Mouse (Mus musculus) MEL (cell line): Measurements from ENCODE around the gene Akr1b7. TPM values are rescaled to one million over a fixed set of nuclear protein-coding genes. Genes with fewer than 3 reads are reported as not detected.
A peak's percentile ranks its signal among the peaks of the same experiment; 100 is the strongest.

Experiments used
- DNase-seq: peaks from one replicate; pipeline ENCODE4 v3.0.0; 2011; ENCODE audit warnings: low read depth, low spot score
- H3K27ac ChIP-seq: 2 replicates; pipeline ENCODE4 v1.5.1; 2012; ENCODE audit warnings: low read depth, mild to moderate bottlenecking, control low read depth, low read length, moderate library complexity; ENCODE audit not compliant: control insufficient read depth
- H3K27me3 ChIP-seq, 2 experiments: fragments of 150-350 bp in 1 of 2; sonication (generic) in 1 of 2; 2 replicates each; pipeline ENCODE4 v1.6.1; 2012; ENCODE audit warnings: low read length in 2 of 2, mild to moderate bottlenecking in 2 of 2, improper control_type of control experiment in 1 of 2, moderate library complexity in 1 of 2; ENCODE audit not compliant: insufficient read depth in 2 of 2, control insufficient read depth in 1 of 2
- H3K36me3 ChIP-seq, 2 experiments: 2 replicates each; pipeline ENCODE4 v1.6.1; 2012 to 2014; ENCODE audit warnings: low read length in 2 of 2, improper control_type of control experiment in 1 of 2, inconsistent platforms in 1 of 2, mild to moderate bottlenecking in 1 of 2; ENCODE audit not compliant: insufficient read depth in 2 of 2, control insufficient read depth in 1 of 2
- H3K4me1 ChIP-seq, 2 experiments: fragments of 150-350 bp in 1 of 2; sonication (generic) in 1 of 2; 2 replicates each; pipeline ENCODE4 v1.6.1; 2012; ENCODE audit warnings: low read length in 2 of 2, improper control_type of control experiment in 1 of 2, mild to moderate bottlenecking in 1 of 2; ENCODE audit not compliant: insufficient read depth in 2 of 2, control insufficient read depth in 1 of 2
- H3K4me3 ChIP-seq, 2 experiments: fragments of 150-350 bp in 1 of 2; sonication (generic) in 1 of 2; 2 replicates each; pipeline ENCODE4 v1.5.1; 2012; ENCODE audit warnings: low read depth in 2 of 2, low read length in 2 of 2, mild to moderate bottlenecking in 2 of 2, moderate library complexity in 2 of 2, control low read depth in 1 of 2, improper control_type of control experiment in 1 of 2; ENCODE audit not compliant: control insufficient read depth in 1 of 2, insufficient read depth in 1 of 2
- H3K79me2 ChIP-seq: 2 replicates; pipeline ENCODE4 v1.6.1; 2012; ENCODE audit warnings: mild to moderate bottlenecking, low read length, moderate library complexity; ENCODE audit not compliant: control insufficient read depth, poor library complexity, insufficient read depth
- H3K9ac ChIP-seq: 2 replicates; pipeline ENCODE4 v1.6.1; 2012; ENCODE audit warnings: low read depth, mild to moderate bottlenecking, control low read depth, low read length, moderate library complexity; ENCODE audit not compliant: control insufficient read depth, poor library complexity, severe bottlenecking
- H3K9me3 ChIP-seq: fragments of 150-350 bp; sonication (generic); replicated peaks from 2 replicates; pipeline ENCODE4 v1.6.1; 2012; ENCODE audit warnings: mild to moderate bottlenecking, low read length, improper control_type of control experiment, moderate library complexity; ENCODE audit not compliant: insufficient read depth
- BHLHE40 ChIP-seq: IDR thresholded peaks from 2 replicates; pipeline ENCODE4 v1.6.1; 2012; ENCODE audit warnings: low read depth, mild to moderate bottlenecking, inconsistent platforms, low read length, improper control_type of control experiment, borderline replicate concordance
- CHD1 ChIP-seq: IDR thresholded peaks from 2 replicates; pipeline ENCODE4 v1.6.1; 2012; ENCODE audit warnings: low read depth, mild to moderate bottlenecking, inconsistent platforms, low read length, improper control_type of control experiment
- CTCF ChIP-seq, 3 experiments: IDR thresholded peaks in 2 of 3; conservative IDR thresholded peaks in 1 of 3; 2 replicates each; pipeline ENCODE4 v1.5.1; 2011 to 2012; ENCODE audit warnings: low read length in 3 of 3, low read depth in 2 of 3, mild to moderate bottlenecking in 2 of 3, improper control_type of control experiment in 1 of 3, inconsistent platforms in 1 of 3, mixed read lengths in 1 of 3, moderate library complexity in 1 of 3; ENCODE audit not compliant: control insufficient read depth in 1 of 3, insufficient read depth in 1 of 3, poor library complexity in 1 of 3, severe bottlenecking in 1 of 3
- E2F4 ChIP-seq: IDR thresholded peaks from 2 replicates; pipeline ENCODE4 v1.6.1; 2011; ENCODE audit warnings: low read depth, low read length, improper control_type of control experiment, borderline replicate concordance
- ELF1 ChIP-seq: IDR thresholded peaks from 2 replicates; pipeline ENCODE4 v1.6.1; 2014; ENCODE audit warnings: low read depth, mild to moderate bottlenecking, inconsistent platforms, low read length, improper control_type of control experiment, moderate library complexity
- EP300 ChIP-seq, 2 experiments: IDR thresholded peaks; 2 replicates each; pipeline ENCODE4 v1.6.1; 2011; ENCODE audit warnings: improper control_type of control experiment in 2 of 2, low read length in 2 of 2, low read depth in 1 of 2, mild to moderate bottlenecking in 1 of 2
- GABPA ChIP-seq: IDR thresholded peaks from 2 replicates; pipeline ENCODE4 v1.6.1; 2012; ENCODE audit warnings: low read depth, mild to moderate bottlenecking, inconsistent platforms, low read length, improper control_type of control experiment, moderate library complexity
- GATA1 ChIP-seq: IDR thresholded peaks from 2 replicates; pipeline ENCODE4 v1.6.1; 2011; ENCODE audit warnings: low read depth, low read length, improper control_type of control experiment
- HCFC1 ChIP-seq: IDR thresholded peaks from 2 replicates; pipeline ENCODE4 v1.6.1; 2012; ENCODE audit warnings: low read depth, mild to moderate bottlenecking, inconsistent platforms, low read length, improper control_type of control experiment, moderate library complexity
- JUND ChIP-seq: IDR thresholded peaks from 2 replicates; pipeline ENCODE4 v1.6.1; 2011; ENCODE audit warnings: low read depth, mild to moderate bottlenecking, improper control_type of control experiment, low read length
- MAFK ChIP-seq: IDR thresholded peaks from 2 replicates; pipeline ENCODE4 v1.6.1; 2011; ENCODE audit warnings: low read depth, mild to moderate bottlenecking, low read length, improper control_type of control experiment, borderline replicate concordance
- MAX ChIP-seq: IDR thresholded peaks from 2 replicates; pipeline ENCODE4 v1.6.1; 2011; ENCODE audit warnings: low read length, improper control_type of control experiment
- MAZ ChIP-seq: IDR thresholded peaks from 2 replicates; pipeline ENCODE4 v1.6.1; 2012; ENCODE audit warnings: low read depth, mild to moderate bottlenecking, inconsistent platforms, low read length, improper control_type of control experiment
- MEF2A ChIP-seq: IDR thresholded peaks from 2 replicates; pipeline ENCODE4 v1.6.1; 2014; ENCODE audit warnings: low read depth, mild to moderate bottlenecking, inconsistent platforms, low read length, improper control_type of control experiment; ENCODE audit not compliant: poor library complexity, insufficient replicate concordance, severe bottlenecking; ENCODE audit errors: extremely low read depth
- MYB ChIP-seq: IDR thresholded peaks from 2 replicates; pipeline ENCODE4 v1.6.1; 2011; ENCODE audit warnings: mild to moderate bottlenecking, low read depth, low read length, improper control_type of control experiment
- MYC ChIP-seq: IDR thresholded peaks from 2 replicates; pipeline ENCODE4 v1.6.1; 2011; ENCODE audit warnings: low read depth, mild to moderate bottlenecking, low read length, improper control_type of control experiment, moderate library complexity
- NELFE ChIP-seq: IDR thresholded peaks from 2 replicates; pipeline ENCODE4 v1.6.1; 2011; ENCODE audit warnings: low read depth, low read length, improper control_type of control experiment
- NRF1 ChIP-seq: IDR thresholded peaks from 2 replicates; pipeline ENCODE4 v1.6.1; 2014; ENCODE audit warnings: low read depth, mild to moderate bottlenecking, inconsistent platforms, low read length, improper control_type of control experiment, moderate library complexity; ENCODE audit not compliant: poor library complexity, insufficient read depth, severe bottlenecking
- POLR2AphosphoS2 ChIP-seq: IDR thresholded peaks from 2 replicates; pipeline ENCODE4 v1.6.1; 2011; ENCODE audit warnings: low read length, improper control_type of control experiment
- SIN3A ChIP-seq: IDR thresholded peaks from 2 replicates; pipeline ENCODE4 v1.6.1; 2012; ENCODE audit warnings: low read length, improper control_type of control experiment, inconsistent platforms
- TAL1 ChIP-seq: IDR thresholded peaks from 2 replicates; pipeline ENCODE4 v1.6.1; 2012; ENCODE audit warnings: mild to moderate bottlenecking, inconsistent platforms, low read length, moderate library complexity, mixed read lengths
- TBP ChIP-seq: IDR thresholded peaks from 2 replicates; pipeline ENCODE4 v1.8.0; 2011; ENCODE audit warnings: low read depth, low read length, improper control_type of control experiment
- TCF12 ChIP-seq: IDR thresholded peaks from 2 replicates; pipeline ENCODE4 v1.6.1; 2014; ENCODE audit warnings: low read depth, mild to moderate bottlenecking, inconsistent platforms, low read length, improper control_type of control experiment, moderate library complexity
- UBTF ChIP-seq: IDR thresholded peaks from 2 replicates; pipeline ENCODE4 v1.6.1; 2012; ENCODE audit warnings: low read depth, mild to moderate bottlenecking, inconsistent platforms, low read length, improper control_type of control experiment, moderate library complexity, borderline replicate concordance; ENCODE audit not compliant: insufficient read depth
- USF2 ChIP-seq, 2 experiments: IDR thresholded peaks; 2 replicates each; pipeline ENCODE4 v1.6.1; 2011 to 2012; ENCODE audit warnings: improper control_type of control experiment in 2 of 2, low read length in 2 of 2, borderline replicate concordance in 1 of 2, inconsistent platforms in 1 of 2, low read depth in 1 of 2, mild to moderate bottlenecking in 1 of 2; ENCODE audit not compliant: insufficient read depth in 1 of 2
- ZC3H11A ChIP-seq: IDR thresholded peaks from 2 replicates; pipeline ENCODE4 v1.6.1; 2012; ENCODE audit warnings: low read depth, mild to moderate bottlenecking, inconsistent platforms, low read length, improper control_type of control experiment
- ZKSCAN1 ChIP-seq: IDR thresholded peaks from 2 replicates; pipeline ENCODE4 v1.6.1; 2012; ENCODE audit warnings: low read depth, mild to moderate bottlenecking, inconsistent platforms, low read length, improper control_type of control experiment, moderate library complexity
- ZMIZ1 ChIP-seq: IDR thresholded peaks from 2 replicates; pipeline ENCODE4 v1.6.1; 2012; ENCODE audit warnings: low read depth, mild to moderate bottlenecking, inconsistent platforms, low read length, improper control_type of control experiment, moderate library complexity
- ZNF384 ChIP-seq: IDR thresholded peaks from 2 replicates; pipeline ENCODE4 v1.6.1; 2012; ENCODE audit warnings: low read depth, mild to moderate bottlenecking, inconsistent platforms, low read length, improper control_type of control experiment
- polyA plus RNA-seq, 2 experiments: library from polyadenylated mRNA; stranded (reverse) in 1 of 2; unstranded in 1 of 2; fragments of >175 nt in 1 of 2; fragments of >200 nt in 1 of 2; gene quantifications; 2 replicates each; pipeline versions ENCODE4 v1.2.1 to v1.2.4; 2012; ENCODE audit warnings: low replicate concordance in 2 of 2, low read depth in 1 of 2; ENCODE audit not compliant: insufficient read length in 2 of 2, insufficient read depth in 1 of 2, missing spikeins in 1 of 2
- total RNA-seq: library from RNA; depleted of rRNA; stranded (reverse); fragments of 300-350 nt; gene quantifications from 2 replicates; pipeline ENCODE4 v1.2.3, GENCODE M21; 2012

Gene Akr1b7
- total and polyA plus RNA-seq, 3 experiments, result not detected

DNA sequence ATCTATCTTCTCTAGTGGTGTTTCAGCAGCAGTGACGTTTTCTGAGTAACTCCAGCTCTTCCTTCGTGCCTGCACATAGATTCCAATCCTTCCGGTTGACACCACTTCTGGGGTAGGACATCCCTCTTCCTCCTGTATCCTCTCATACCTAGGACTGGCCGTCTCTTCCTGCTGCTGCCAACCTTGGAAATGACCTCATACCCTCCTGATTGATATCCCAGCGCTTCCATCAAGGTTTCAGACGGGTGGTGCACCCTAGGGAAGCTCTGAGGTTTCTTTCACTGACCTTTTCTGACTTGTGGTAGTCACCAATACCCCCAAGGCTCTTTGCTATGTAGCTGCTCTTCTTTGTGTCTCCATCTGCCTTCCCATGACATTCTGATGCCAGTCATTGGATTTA is 13.7 kb upstream of the Akr1b7 start:
- TF ChIP-seq MAFK, result no peak
- TF ChIP-seq MAZ, result no peak
- TF ChIP-seq ZMIZ1, result no peak
- TF ChIP-seq NELFE, result no peak
- no peak for TF ChIP-seq EP300 (IDR thresholded peaks at IDR 0.05; ENCODE audit: low read depth in 1 of 2, low read length in 2 of 2)
- TF ChIP-seq JUND, result no peak
- TF ChIP-seq MYC, result no peak
- TF ChIP-seq MEF2A, result no peak
- TF ChIP-seq CHD1, result no peak
- no peak for TF ChIP-seq E2F4
- no peak for TF ChIP-seq GATA1
- no peak for TF ChIP-seq SIN3A
- no peak for TF ChIP-seq UBTF
- no peak for TF ChIP-seq TAL1
- no peak for TF ChIP-seq ZNF384
- TF ChIP-seq ELF1, result no peak
- TF ChIP-seq MAX, result no peak
- Histone ChIP-seq H3K4me1 (0 out of 4 replicates have a peak, but pooled peaks cover 0 to 4% of the 10 kb centered on the region in 2 experiments), H3K27ac (no peak overlapping the region), H3K9me3 (no peaks in the 10 kb centered on the region), H3K4me3 (no peak overlapping the region), H3K79me2 (no peaks in the 10 kb centered on the region), H3K9ac (no peak overlapping the region), H3K36me3 (no peaks in the 10 kb centered on the region), H3K27me3 (no peaks in the 10 kb centered on the region)
- no peak for DNase-seq

DNA sequence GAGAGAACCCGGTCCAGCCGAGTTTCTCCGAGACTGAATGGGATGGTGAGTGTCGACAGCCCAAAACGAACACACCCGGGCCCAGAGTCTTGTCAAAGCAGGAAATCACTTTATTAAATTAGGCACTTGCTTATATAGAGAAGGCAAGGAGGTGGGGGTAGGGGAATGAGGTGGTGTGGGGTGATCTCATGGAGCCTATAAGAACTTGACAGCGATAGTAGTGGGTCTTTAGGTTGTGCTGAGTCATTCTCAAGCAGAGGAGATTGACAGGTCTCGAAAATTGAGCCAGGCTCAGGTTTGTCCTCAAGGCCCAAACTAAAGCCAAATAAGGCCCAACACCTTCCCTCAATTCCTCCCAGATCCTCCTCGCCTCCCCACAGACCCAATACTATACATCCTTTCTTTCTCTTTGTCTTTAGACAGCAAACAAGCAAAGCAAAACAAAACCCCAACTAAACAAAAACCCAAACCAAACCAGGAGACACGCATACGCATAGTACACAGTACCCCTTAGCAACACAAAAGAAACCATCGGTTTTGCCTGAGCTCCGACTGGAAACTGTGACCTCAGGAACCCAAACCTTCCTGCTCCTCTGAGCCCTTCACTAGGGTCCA is 12.4 kb upstream of the Akr1b7 start:
- Histone ChIP-seq H3K9me3 (no peaks in the 10 kb centered on the region), H3K36me3 (no peaks in the 10 kb centered on the region), H3K27me3 (no peaks in the 10 kb centered on the region), H3K4me1 (0 out of 4 replicates have a peak, but pooled peaks cover 0 to 4% of the 10 kb centered on the region in 2 experiments), H3K9ac (no peak overlapping the region), H3K27ac (no peak overlapping the region), H3K4me3 (no peak overlapping the region), H3K79me2 (no peaks in the 10 kb centered on the region)
- DNase-seq, result peak; percentile 22
- TF ChIP-seq CTCF (IDR thresholded peaks at IDR 0.05 in 2 of 3, conservative IDR thresholded peaks at IDR 0.05 in 1 of 3; ENCODE audit: control insufficient read depth in 1 of 3, insufficient read depth in 1 of 3, low read depth in 2 of 3, low read length in 3 of 3, poor library complexity in 1 of 3, severe bottlenecking in 1 of 3) (no peak), TAL1 (no peak), MYB (no peak), USF2 (IDR thresholded peaks at IDR 0.05; ENCODE audit: borderline replicate concordance in 1 of 2, insufficient read depth in 1 of 2, low read depth in 1 of 2, low read length in 2 of 2) (no peak), NELFE (no peak), HCFC1 (no peak), UBTF (no peak), ZC3H11A (no peak), GATA1 (no peak), MAX (no peak), TCF12 (no peak), NRF1 (no peak), GABPA (no peak), ZKSCAN1 (no peak), POLR2AphosphoS2 (no peak), MYC (no peak), BHLHE40 (no peak), E2F4 (no peak), SIN3A (no peak), TBP (no peak)
